Mouse (Mus musculus): ENCODE results near the gene Rpl13a. TPM values are rescaled to one million over a fixed set of nuclear protein-coding genes. Genes with fewer than 3 reads are reported as not detected.
A peak's percentile ranks its signal among the peaks of the same experiment; 100 is the strongest.
"Not testable (repeated sequence)": the region's sequence is repeated elsewhere in the genome, so short reads cannot be mapped to it uniquely, and the experiment has no call there.

The Rpl13a gene
- polyA plus RNA-seq, 1 experiment from 2014 or later: 972 TPM

GRCm38 (mm10) chr7:45134544-45135026, 6.0 kb upstream of the Rpl13a start:
- H3K9me3 ChIP-seq (replicated peaks): no peaks in the 10 kb centered on the region
- peak overlapping the region; percentile 82 for H3K4me3 ChIP-seq (replicated peaks)
- H3K4me2 ChIP-seq: peak overlapping the region; percentile 95
- 4% methylated on average over 12 of the region's 12 CpGs for WGBS (ENCODE audit: insufficient replicate concordance)
- no peaks in the 10 kb centered on the region for H3K27me3 ChIP-seq
- H3K9ac ChIP-seq: peak overlapping the region; percentile 87
- H3K27ac ChIP-seq: peak overlapping the region; percentile 89
- peaks cover 11% of the 10 kb centered on the region; the same call in 1 of the 2 replicates for H3K36me3 ChIP-seq
- DNase-seq (peak; percentile 76), ATAC-seq (ENCODE audit: low read depth) (peak; percentile 45)
- peaks cover 80% of the 10 kb centered on the region for H3K4me1 ChIP-seq (replicated peaks)

GRCm38 (mm10) chr7:45133446-45134159, 5.0 kb upstream of the Rpl13a start:
- Histone ChIP-seq H3K27me3 (no peaks in the 10 kb centered on the region), H3K9ac (no peak overlapping the region), H3K36me3 (peaks cover 11% of the 10 kb centered on the region; the same call in 1 of the 2 replicates), H3K27ac (0 out of 2 replicates have a peak overlapping the region, but pooled peaks have one; percentile 89), H3K4me1 (replicated peaks) (peaks cover 77% of the 10 kb centered on the region), H3K4me2 (0 out of 2 replicates have a peak overlapping the region, but pooled peaks have one; percentile 95), H3K9me3 (replicated peaks) (no peaks in the 10 kb centered on the region), H3K4me3 (replicated peaks) (no peak overlapping the region)
- ATAC-seq (ENCODE audit: low read depth) (no peak), DNase-seq (no peak)
- WGBS (ENCODE audit: insufficient replicate concordance): 78% methylated on average over 8 of the region's 8 CpGs

- 79% methylated on average over 11 of the region's 11 CpGs for WGBS (ENCODE audit: insufficient replicate concordance)
- no peak for DNase-seq
These were observed 3.3 kb upstream of the Rpl13a start for GRCm38 (mm10) chr7:45131850-45132249.

GRCm38 (mm10) chr7:45129776-45130512, 1.4 kb upstream of the Rpl13a start:
- peak overlapping the region; percentile 87 for H3K4me2 ChIP-seq

More at GRCm38 (mm10) chr7:45131850-45132249, 3.3 kb upstream of the Rpl13a start:
- H3K27ac ChIP-seq: no peak overlapping the region; the same call in 1 of the 2 replicates
- peaks cover 22% of the 10 kb centered on the region for H3K36me3 ChIP-seq
- H3K27me3 ChIP-seq: no peaks in the 10 kb centered on the region
- no peak overlapping the region for H3K4me2 ChIP-seq
- H3K4me3 ChIP-seq (replicated peaks): no peak overlapping the region
- ATAC-seq (ENCODE audit: low read depth): no peak
- H3K4me1 ChIP-seq (replicated peaks): peaks cover 72% of the 10 kb centered on the region
- 0 out of 2 replicates have a peak overlapping the region, but pooled peaks have one; percentile 30 for H3K9ac ChIP-seq
- H3K9me3 ChIP-seq (replicated peaks): no peaks in the 10 kb centered on the region

GRCm38 (mm10) chr7:45129318-45129717, 757 bp upstream of the Rpl13a start:
- DNase-seq: no peak
- peaks cover 44% of the 10 kb centered on the region for H3K36me3 ChIP-seq
- peak overlapping the region; percentile 91 for H3K27ac ChIP-seq
- H3K27me3 ChIP-seq: no peaks in the 10 kb centered on the region
- peak overlapping the region; percentile 83 for H3K9ac ChIP-seq
- H3K4me2 ChIP-seq: peak overlapping the region; percentile 87
- under 1% methylated on average over 17 of the region's 17 CpGs for WGBS (ENCODE audit: insufficient replicate concordance)
- H3K4me1 ChIP-seq (replicated peaks): peaks cover 75% of the 10 kb centered on the region
- H3K4me3 ChIP-seq (replicated peaks): peak overlapping the region; percentile 71
- ATAC-seq (ENCODE audit: low read depth): peak; percentile 1
- no peaks in the 10 kb centered on the region for H3K9me3 ChIP-seq (replicated peaks)

More at GRCm38 (mm10) chr7:45129776-45130512, 1.4 kb upstream of the Rpl13a start:
- DNase-seq (no peak), ATAC-seq (ENCODE audit: low read depth) (no peak)
- Histone ChIP-seq H3K9me3 (replicated peaks) (no peaks in the 10 kb centered on the region), H3K36me3 (peaks cover 41% of the 10 kb centered on the region), H3K4me3 (replicated peaks) (peak overlapping the region; percentile 71), H3K4me1 (replicated peaks) (peaks cover 76% of the 10 kb centered on the region), H3K27me3 (no peaks in the 10 kb centered on the region), H3K27ac (peak overlapping the region; percentile 91), H3K9ac (peak overlapping the region; percentile 83)
- 38% methylated on average over 15 of the region's 15 CpGs for WGBS (ENCODE audit: insufficient replicate concordance)

- Histone ChIP-seq H3K9ac (peak overlapping the region; percentile 95), H3K36me3 (peaks cover 44% of the 10 kb centered on the region), H3K4me1 (replicated peaks) (peaks cover 74% of the 10 kb centered on the region), H3K9me3 (replicated peaks) (no peaks in the 10 kb centered on the region), H3K4me2 (peak overlapping the region; percentile 94), H3K4me3 (replicated peaks) (peak overlapping the region; percentile 82), H3K27me3 (no peaks in the 10 kb centered on the region), H3K27ac (peak overlapping the region; percentile 94)
- DNase-seq (no peak), ATAC-seq (ENCODE audit: low read depth) (no peak)
- WGBS (ENCODE audit: insufficient replicate concordance): 1% methylated on average over 6 of the region's 6 CpGs
These were observed 799 bp downstream of the Rpl13a start for GRCm38 (mm10) chr7:45127700-45128224.

GRCm38 (mm10) chr7:45126844-45127699, 1.5 kb downstream of the Rpl13a start:
- peak overlapping the region; percentile 94 for H3K4me2 ChIP-seq
- H3K36me3 ChIP-seq: peaks cover 51% of the 10 kb centered on the region
- peak overlapping the region; percentile 94 for H3K27ac ChIP-seq
- H3K4me3 ChIP-seq (replicated peaks): peak overlapping the region; percentile 82
- ATAC-seq (ENCODE audit: low read depth) (no peak), DNase-seq (no peak)
- peak overlapping the region; percentile 95 for H3K9ac ChIP-seq
- H3K9me3 ChIP-seq (replicated peaks): no peaks in the 10 kb centered on the region
- H3K27me3 ChIP-seq: no peaks in the 10 kb centered on the region
- 15% methylated on average over 21 of the region's 21 CpGs for WGBS (ENCODE audit: insufficient replicate concordance)
- H3K4me1 ChIP-seq (replicated peaks): peaks cover 79% of the 10 kb centered on the region

- WGBS (ENCODE audit: insufficient replicate concordance): 53% methylated on average over 17 of the region's 17 CpGs
- Histone ChIP-seq H3K9ac (peak overlapping the region; percentile 95), H3K4me3 (replicated peaks) (peak overlapping the region; percentile 82), H3K27ac (peak overlapping the region; percentile 94), H3K27me3 (no peaks in the 10 kb centered on the region), H3K4me1 (replicated peaks) (peaks cover 79% of the 10 kb centered on the region), H3K36me3 (peaks cover 58% of the 10 kb centered on the region), H3K4me2 (peak overlapping the region; percentile 94), H3K9me3 (replicated peaks) (no peaks in the 10 kb centered on the region)
- ATAC-seq (ENCODE audit: low read depth) (no peak), DNase-seq (no peak)
These were observed 2.3 kb downstream of the Rpl13a start for GRCm38 (mm10) chr7:45126147-45126843.

GRCm38 (mm10) chr7:45125649-45126048, 2.9 kb downstream of the Rpl13a start:
- not testable (repeated sequence) for ATAC-seq (ENCODE audit: low read depth); H3K9me3 ChIP-seq (replicated peaks); H3K27me3 ChIP-seq; DNase-seq
- WGBS (ENCODE audit: insufficient replicate concordance): 56% methylated on average over 5 of the region's 5 CpGs
- Histone ChIP-seq H3K4me2 (peak overlapping the region; percentile 94), H3K4me3 (replicated peaks) (peak overlapping the region; percentile 82), H3K36me3 (peaks cover 61% of the 10 kb centered on the region), H3K27ac (peak overlapping the region; percentile 94), H3K9ac (peak overlapping the region; percentile 95), H3K4me1 (replicated peaks) (peaks cover 81% of the 10 kb centered on the region)

GRCm38 (mm10) chr7:45125144-45125600, 3.4 kb downstream of the Rpl13a start:
- Histone ChIP-seq H3K9ac (peak overlapping the region; percentile 95), H3K4me2 (peak overlapping the region; percentile 94), H3K27me3 (no peaks in the 10 kb centered on the region), H3K27ac (peak overlapping the region; percentile 94), H3K9me3 (replicated peaks) (no peaks in the 10 kb centered on the region), H3K36me3 (peaks cover 66% of the 10 kb centered on the region), H3K4me1 (replicated peaks) (peaks cover 81% of the 10 kb centered on the region), H3K4me3 (replicated peaks) (peak overlapping the region; percentile 82)
- no peak for ATAC-seq (ENCODE audit: low read depth)
- 14% methylated on average over 7 of the region's 7 CpGs for WGBS (ENCODE audit: insufficient replicate concordance)
- DNase-seq: peak; percentile 57
